Mouse (Mus musculus) stomach, postnatal 0 days (tissue): ENCODE results near the gene Snx29.

Experiments
- CTCF ChIP-seq: IDR thresholded peaks from 2 replicates; pipeline ENCODE4 v1.5.1; 2016; ENCODE audit warnings: antibody characterized with exemption, low read depth, mild to moderate bottlenecking, moderate library complexity
- EP300 ChIP-seq: optimal IDR thresholded peaks from 2 replicates; pipeline ENCODE3; 2016; ENCODE audit warnings: antibody characterized with exemption

DNA sequence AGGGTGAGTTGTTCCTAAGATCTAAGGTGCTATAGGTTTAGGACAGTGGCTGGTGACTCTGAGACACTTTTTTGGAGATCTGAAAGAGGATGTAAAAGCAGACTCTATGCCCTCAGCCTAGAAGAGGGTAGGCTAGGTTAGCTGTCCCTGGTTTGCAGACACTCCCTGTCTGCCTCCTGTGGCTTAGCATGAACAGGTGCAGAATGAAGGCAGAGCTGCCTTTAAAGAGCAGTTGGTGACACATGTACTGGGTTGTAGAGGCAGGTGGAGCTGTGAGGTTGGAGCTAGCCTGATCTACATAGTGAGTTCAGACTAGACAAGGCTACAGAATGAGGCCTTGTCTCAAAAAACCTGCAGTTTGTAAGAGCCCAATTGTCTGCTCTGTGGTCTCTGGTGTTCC lies 427.9 kb downstream of the Snx29 start:
- TF ChIP-seq CTCF: no peak
- no peak for TF ChIP-seq EP300
